Mouse (Mus musculus) forebrain, embryonic 13.5 days (tissue): ENCODE measurements around the gene Slc2a10. TPM values are rescaled to one million over a fixed set of nuclear protein-coding genes. Genes with fewer than 3 reads are reported as not detected.

Source experiments
- ATAC-seq: fragments of 200-750 bp; cut with Nextera tagmentation; 2 replicates; pipeline ENCODE4 v1.8.0; 2017
- H3K27ac ChIP-seq: fragments of 300-500 bp; sonication (generic); 2 replicates; pipeline ENCODE4 v1.5.1; 2015; ENCODE audit warnings: inconsistent platforms, mild to moderate bottlenecking, moderate library complexity
- H3K27me3 ChIP-seq: fragments of 300-500 bp; sonication (generic); 2 replicates; pipeline ENCODE4 v1.6.1; 2015; ENCODE audit warnings: mild to moderate bottlenecking, inconsistent platforms
- H3K36me3 ChIP-seq: fragments of 300-500 bp; sonication (generic); 2 replicates; pipeline ENCODE4 v1.6.1; 2015; ENCODE audit warnings: mild to moderate bottlenecking, inconsistent platforms; ENCODE audit not compliant: poor library complexity, severe bottlenecking
- H3K4me1 ChIP-seq: fragments of 300-500 bp; sonication (generic); 2 replicates; pipeline ENCODE4 v1.6.1; 2015; ENCODE audit warnings: inconsistent platforms
- H3K4me2 ChIP-seq: fragments of 300-500 bp; sonication (generic); 2 replicates; pipeline ENCODE4 v1.6.1; 2015; ENCODE audit warnings: inconsistent platforms, mild to moderate bottlenecking, moderate library complexity
- H3K4me3 ChIP-seq: fragments of 300-500 bp; sonication (generic); 2 replicates; pipeline ENCODE4 v1.5.1; 2015; ENCODE audit warnings: mild to moderate bottlenecking, inconsistent platforms
- H3K9ac ChIP-seq: fragments of 300-500 bp; sonication (generic); 2 replicates; pipeline ENCODE4 v1.6.1; 2015; ENCODE audit warnings: mild to moderate bottlenecking, inconsistent platforms
- H3K9me3 ChIP-seq: fragments of 300-500 bp; sonication (generic); replicated peaks from 2 replicates; pipeline ENCODE4 v1.6.1; 2016; ENCODE audit warnings: inconsistent platforms
- WGBS: fragments of 180-500 bp; shearing (Covaris S2); methylation state at CpG from one replicate; pipeline ENCODE4 v1.1.7; 2015; 5-methylcytosine and 5-hydroxymethylcytosine counted together
- polyA plus RNA-seq: library from polyadenylated mRNA; unstranded; fragments of >200 nt; fragmentation: Nextera tagmentation; extraction: Ambion mirVana; gene quantifications from 2 replicates; pipeline ENCODE4 v1.2.1, GENCODE M21; 2015

Slc2a10 gene
- polyA plus RNA-seq, 1 experiment from 2014 or later = 2.8 TPM

- 84% methylated on average over 6 of the region's 6 CpGs for WGBS
- Histone ChIP-seq H3K36me3 (no peaks in the 10 kb centered on the region), H3K27ac (no peak overlapping the region), H3K9me3 (no peaks in the 10 kb centered on the region), H3K4me1 (peaks cover 12% of the 10 kb centered on the region), H3K4me3 (no peak overlapping the region), H3K27me3 (peaks cover 22% of the 10 kb centered on the region), H3K9ac (no peak overlapping the region), H3K4me2 (no peak overlapping the region)
- ATAC-seq = no peak
Observed at GRCm38 (mm10) chr2:165566898-165567297, 63.3 kb downstream of the Slc2a10 start.

- WGBS = 82% methylated on average over 9 of the region's 9 CpGs
- H3K27me3 ChIP-seq = peaks cover 20% of the 10 kb centered on the region
- H3K36me3 ChIP-seq = no peaks in the 10 kb centered on the region
- no peak for ATAC-seq
- H3K9ac ChIP-seq = no peak overlapping the region
- H3K9me3 ChIP-seq = no peaks in the 10 kb centered on the region
- no peak overlapping the region for H3K27ac ChIP-seq
- peaks cover 12% of the 10 kb centered on the region for H3K4me1 ChIP-seq
- H3K4me3 ChIP-seq = no peak overlapping the region
- no peak overlapping the region for H3K4me2 ChIP-seq
Observed at GRCm38 (mm10) chr2:165567820-165568219, 64.2 kb downstream of the Slc2a10 start.

GRCm38 (mm10) chr2:165568911-165569310 is 65.3 kb downstream of the Slc2a10 start:
- H3K27ac ChIP-seq = no peak overlapping the region
- H3K4me3 ChIP-seq = no peak overlapping the region
- no peaks in the 10 kb centered on the region for H3K9me3 ChIP-seq
- H3K4me2 ChIP-seq = no peak overlapping the region
- H3K9ac ChIP-seq = no peak overlapping the region
- H3K36me3 ChIP-seq = no peaks in the 10 kb centered on the region
- peaks cover 2% of the 10 kb centered on the region; the same call in 1 of the 2 replicates for H3K4me1 ChIP-seq
- WGBS = 49% methylated on average over 6 of the region's 6 CpGs
- H3K27me3 ChIP-seq = peaks cover 13% of the 10 kb centered on the region
- ATAC-seq = no peak

Other genes with a start within 250 kb of the Slc2a10 start
- 63.8 and 67.2 TPM in 2 replicates for gene Slc35c2, start 215.9 kb upstream of the Slc2a10 start, polyA plus RNA-seq
- gene Elmo2, start 177.3 kb upstream of the Slc2a10 start, polyA plus RNA-seq = 90.5 and 101 TPM in 2 replicates
- gene Zfp663, start 135.1 kb upstream of the Slc2a10 start, polyA plus RNA-seq = 5.7 and 6.1 TPM in 2 replicates
- gene Zfp334, start 115.5 kb upstream of the Slc2a10 start, polyA plus RNA-seq = 13.6 and 15.5 TPM in 2 replicates
- not detected in 2 replicates for gene Ocstamp, start 103.4 kb upstream of the Slc2a10 start, polyA plus RNA-seq
- gene Slc13a3, start 30.6 kb upstream of the Slc2a10 start, polyA plus RNA-seq = 2.8 and 3.1 TPM in 2 replicates
- gene Trp53rka, start 10.5 kb upstream of the Slc2a10 start, polyA plus RNA-seq = 41.3 and 47.0 TPM in 2 replicates
- gene Eya2, start 91.2 kb downstream of the Slc2a10 start, polyA plus RNA-seq = 2.5 and 4.3 TPM in 2 replicates